Mouse (Mus musculus) heart, embryonic 16.5 days (tissue): ENCODE results near the gene Paqr8. TPM values are rescaled to one million over a fixed set of nuclear protein-coding genes. Genes with fewer than 3 reads are reported as not detected.

Experiments
- ATAC-seq: fragments of 200-750 bp; cut with Nextera tagmentation; replicated peaks from 2 replicates; pipeline ENCODE4 v1.8.0; 2017; ENCODE audit warnings: moderate number of reproducible peaks; ENCODE audit not compliant: insufficient read depth, low FRiP score; ENCODE audit errors: extremely low read depth
- H3K27ac ChIP-seq: fragments of 300-500 bp; sonication (generic); 2 replicates; pipeline ENCODE4 v1.5.1; 2014; ENCODE audit warnings: mild to moderate bottlenecking, low read length, control low read depth, moderate library complexity
- H3K27me3 ChIP-seq: fragments of 300-500 bp; sonication (generic); 2 replicates; pipeline ENCODE4 v1.6.1; 2014; ENCODE audit warnings: low read length, mixed read lengths; ENCODE audit not compliant: control insufficient read depth, insufficient read depth
- H3K36me3 ChIP-seq: fragments of 300-500 bp; sonication (generic); 2 replicates; pipeline ENCODE4 v1.6.1; 2014; ENCODE audit not compliant: control insufficient read depth, insufficient read depth
- H3K4me1 ChIP-seq: fragments of 300-500 bp; sonication (generic); 2 replicates; pipeline ENCODE4 v1.6.1; 2014; ENCODE audit warnings: low read length, mixed read lengths; ENCODE audit not compliant: control insufficient read depth, insufficient read depth
- H3K4me2 ChIP-seq: fragments of 300-500 bp; sonication (generic); 2 replicates; pipeline ENCODE4 v1.6.1; 2014; ENCODE audit warnings: low read depth, mild to moderate bottlenecking, control low read depth, low read length
- H3K4me3 ChIP-seq: fragments of 300-500 bp; sonication (generic); 2 replicates; pipeline ENCODE4 v1.5.1; 2014; ENCODE audit warnings: mild to moderate bottlenecking, control low read depth, low read length
- H3K9ac ChIP-seq: fragments of 300-500 bp; sonication (generic); 2 replicates; pipeline ENCODE4 v1.6.1; 2014; ENCODE audit warnings: low read length, control low read depth
- H3K9me3 ChIP-seq: fragments of 300-500 bp; sonication (generic); replicated peaks from 2 replicates; pipeline ENCODE4 v1.6.1; 2016; ENCODE audit warnings: low read length; ENCODE audit not compliant: control insufficient read depth
- WGBS: fragments of 180-500 bp; shearing (Covaris S2); extraction: QIAGEN DNeasy Blood & Tissue Kit; methylation state at CpG from one replicate; pipeline ENCODE4 v1.1.7; 2014; 5-methylcytosine and 5-hydroxymethylcytosine counted together
- polyA plus RNA-seq: library from polyadenylated mRNA; unstranded; fragments of >200 nt; fragmentation: Nextera tagmentation; extraction: Ambion mirVana; gene quantifications from 2 replicates; pipeline ENCODE4 v1.2.1, GENCODE M21; 2015

Gene Paqr8
- polyA plus RNA-seq, 1 experiment from 2014 or later, result 2.0 TPM

GRCm38 (mm10) chr1:20939046-20939445 lies 48.6 kb downstream of the Paqr8 start:
- no peaks in the 10 kb centered on the region for H3K36me3 ChIP-seq
- no peak for ATAC-seq
- 26% methylated on average over 3 of the region's 3 CpGs for WGBS
- no peak overlapping the region for H3K4me3 ChIP-seq
- H3K9me3 ChIP-seq, result no peaks in the 10 kb centered on the region; the same call in 1 of the 2 replicates
- no peak overlapping the region for H3K9ac ChIP-seq
- H3K4me1 ChIP-seq, result 0 out of 2 replicates have a peak, but pooled peaks cover 5% of the 10 kb centered on the region
- H3K4me2 ChIP-seq, result no peak overlapping the region
- H3K27me3 ChIP-seq, result no peaks in the 10 kb centered on the region
- H3K27ac ChIP-seq, result no peak overlapping the region

DNA sequence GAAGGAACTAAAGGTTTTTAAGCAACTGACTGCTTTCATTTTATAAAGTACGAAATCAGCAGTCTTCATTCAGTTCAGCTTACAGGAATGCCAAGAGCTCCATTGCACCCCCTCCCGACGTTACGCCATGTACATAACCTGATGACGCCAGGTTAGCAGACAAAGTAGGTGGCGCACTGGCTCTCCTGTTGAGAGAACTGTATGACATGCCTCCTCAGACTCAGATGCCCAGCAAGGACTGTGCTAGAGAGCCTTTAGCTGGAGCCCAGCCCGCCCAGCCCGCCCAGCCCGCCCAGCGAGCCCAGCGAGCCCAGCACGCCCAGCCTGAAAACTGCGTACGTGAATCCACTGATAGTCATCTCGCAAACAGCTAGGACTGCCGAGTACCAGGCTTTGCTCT lies 49.7 kb downstream of the Paqr8 start:
- H3K36me3 ChIP-seq, result no peaks in the 10 kb centered on the region
- ATAC-seq, result peak; percentile 64
- WGBS, result 45% methylated on average over 16 of the region's 16 CpGs

DNA sequence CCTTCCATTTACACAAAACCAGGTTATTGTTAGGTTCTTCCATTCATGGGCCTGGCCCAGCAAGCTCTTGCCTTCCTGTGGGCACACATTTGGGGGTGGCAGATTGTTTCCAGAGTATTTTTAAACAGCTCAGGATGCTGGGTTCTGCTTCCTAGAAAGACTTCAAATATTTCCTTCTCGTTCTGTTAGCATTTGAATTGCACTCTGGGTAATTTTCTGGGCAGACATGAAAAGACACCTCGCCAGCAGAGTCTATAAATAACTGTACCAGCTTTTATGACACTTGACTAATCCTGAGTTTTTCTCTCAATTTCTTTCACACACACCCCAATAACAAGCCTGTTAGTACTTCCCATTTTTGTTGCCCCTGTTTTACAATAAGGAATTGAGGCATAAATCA lies 50.9 kb downstream of the Paqr8 start:
- no peak overlapping the region for H3K9ac ChIP-seq
- no peak overlapping the region for H3K27ac ChIP-seq
- no peaks in the 10 kb centered on the region; the same call in 1 of the 2 replicates for H3K9me3 ChIP-seq

More for the DNA sequence above, 49.7 kb downstream of the Paqr8 start:
- H3K27me3 ChIP-seq, result no peaks in the 10 kb centered on the region
- no peak overlapping the region for H3K27ac ChIP-seq
- H3K4me3 ChIP-seq, result peak overlapping the region; percentile 15
- no peak overlapping the region for H3K9ac ChIP-seq
- H3K4me1 ChIP-seq, result no peaks in the 10 kb centered on the region
- peak overlapping the region; percentile 46 for H3K4me2 ChIP-seq
- H3K9me3 ChIP-seq, result no peaks in the 10 kb centered on the region; the same call in 1 of the 2 replicates

GRCm38 (mm10) chr1:20941857-20942256 lies 51.5 kb downstream of the Paqr8 start:
- H3K4me1 ChIP-seq, result no peaks in the 10 kb centered on the region
- no peak overlapping the region for H3K27ac ChIP-seq
- ATAC-seq, result no peak
- WGBS, result 79% methylated on average over 7 of the region's 7 CpGs
- H3K36me3 ChIP-seq, result no peaks in the 10 kb centered on the region
- H3K9me3 ChIP-seq, result no peaks in the 10 kb centered on the region; the same call in 1 of the 2 replicates
- no peaks in the 10 kb centered on the region for H3K27me3 ChIP-seq
- no peak overlapping the region for H3K4me3 ChIP-seq
- no peak overlapping the region for H3K9ac ChIP-seq
- no peak overlapping the region for H3K4me2 ChIP-seq

More for the DNA sequence above, 50.9 kb downstream of the Paqr8 start:
- ATAC-seq, result no peak
- Histone ChIP-seq H3K4me3 (no peak overlapping the region), H3K4me1 (no peaks in the 10 kb centered on the region), H3K36me3 (no peaks in the 10 kb centered on the region), H3K4me2 (no peak overlapping the region), H3K27me3 (no peaks in the 10 kb centered on the region)
- WGBS, result 27% methylated on average over 2 of the region's 2 CpGs

DNA sequence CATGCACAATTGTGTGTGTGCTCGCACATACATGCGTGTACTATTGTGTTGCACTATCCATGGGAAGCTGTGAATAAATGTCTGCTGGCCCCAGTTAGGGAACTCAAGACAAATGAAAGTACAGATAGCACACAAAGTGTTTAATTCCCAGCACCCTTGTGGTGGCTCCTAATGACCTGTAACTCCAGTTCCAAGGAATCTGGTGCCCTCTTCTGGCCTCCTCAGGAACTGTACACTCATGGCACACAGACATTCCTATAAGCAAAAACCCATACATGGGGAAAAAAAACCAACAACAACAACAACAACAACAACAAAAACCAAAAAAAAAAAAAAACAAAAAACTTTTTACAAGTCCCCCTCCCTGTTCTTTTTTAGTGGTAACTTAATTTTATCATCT lies 52.6 kb downstream of the Paqr8 start:
- Histone ChIP-seq H3K4me1 (no peaks in the 10 kb centered on the region), H3K27ac (no peak overlapping the region), H3K4me2 (no peak overlapping the region), H3K4me3 (no peak overlapping the region), H3K9me3 (no peaks in the 10 kb centered on the region; the same call in 1 of the 2 replicates), H3K27me3 (no peaks in the 10 kb centered on the region), H3K9ac (no peak overlapping the region), H3K36me3 (no peaks in the 10 kb centered on the region)
- ATAC-seq, result no peak
- WGBS, result 95% methylated on average over 2 of the region's 2 CpGs

DNA sequence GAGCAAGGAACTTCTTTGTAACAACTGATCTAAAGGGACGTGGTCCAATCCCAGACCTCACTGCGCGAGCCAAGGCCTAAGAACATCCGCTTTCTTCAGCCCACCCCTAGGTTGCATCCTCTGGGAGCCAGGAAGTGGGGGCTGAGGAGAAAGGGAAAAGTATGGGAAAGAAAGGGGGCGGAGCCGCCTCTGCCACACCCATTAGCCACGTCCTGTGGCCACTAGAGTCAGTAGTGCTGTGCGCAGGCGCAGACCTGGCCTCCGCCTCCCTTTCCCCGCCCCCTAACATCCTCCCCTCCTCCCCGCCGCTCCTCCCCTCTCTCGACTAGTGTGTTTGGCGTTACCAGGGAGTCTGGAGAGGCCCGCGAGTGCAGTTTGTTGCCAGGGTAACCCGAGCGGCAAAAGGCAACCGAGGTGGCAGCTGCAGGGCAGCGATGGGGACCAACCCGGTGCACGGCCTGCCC lies 60.9 kb downstream of the Paqr8 start, which contains the start of gene Efhc1:
Gene Efhc1, plus strand, starts transcription at position 327 of the 464 bp plus-strand sequence.
- H3K27me3 ChIP-seq, result no peaks in the 10 kb centered on the region
- no peaks in the 10 kb centered on the region for H3K9me3 ChIP-seq
- peak within 1 kb of the TSS; percentile 64 for H3K4me2 ChIP-seq
- H3K4me1 ChIP-seq, result no peaks in the 10 kb centered on the region
- H3K36me3 ChIP-seq, result no peaks in the 10 kb centered on the region
- H3K4me3 ChIP-seq, result peak within 1 kb of the TSS; percentile 60
- 1% methylated on average over 21 of the region's 23 CpGs for WGBS
- H3K27ac ChIP-seq, result peak within 1 kb of the TSS; percentile 53
- peak; percentile 96 for ATAC-seq
- H3K9ac ChIP-seq, result peak within 1 kb of the TSS; percentile 67

DNA sequence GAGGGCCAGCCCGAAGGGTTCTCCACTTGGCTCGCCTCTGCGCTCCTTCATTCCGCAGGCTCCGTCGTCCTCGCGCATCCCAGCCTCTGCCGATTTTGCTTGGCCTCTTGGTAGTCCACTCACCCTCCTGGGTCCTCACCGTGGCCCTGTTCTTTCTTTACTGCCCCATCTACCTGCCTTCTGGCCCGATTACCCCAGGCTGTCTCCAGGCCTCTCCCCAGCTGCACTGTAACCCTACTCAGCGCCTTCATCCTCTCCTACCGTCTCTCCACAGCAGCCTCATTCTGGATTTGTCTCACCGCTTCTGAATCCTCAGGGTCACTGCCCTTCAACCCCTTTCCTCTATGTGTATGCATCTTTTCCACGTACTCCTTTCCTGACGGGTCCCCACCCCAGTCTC lies 61.4 kb downstream of the Paqr8 start:
- Histone ChIP-seq H3K36me3 (no peaks in the 10 kb centered on the region), H3K9ac (peak overlapping the region; percentile 67), H3K4me2 (peak overlapping the region; percentile 64), H3K4me3 (peak overlapping the region; percentile 60), H3K4me1 (no peaks in the 10 kb centered on the region), H3K9me3 (no peaks in the 10 kb centered on the region), H3K27ac (no peak overlapping the region; the same call in 1 of the 2 replicates), H3K27me3 (no peaks in the 10 kb centered on the region)
- WGBS, result 9% methylated on average over 16 of the region's 16 CpGs
- ATAC-seq, result peak; percentile 7; the same call in 1 of the 2 replicates

- Histone ChIP-seq H3K27ac (no peak overlapping the region), H3K4me1 (no peaks in the 10 kb centered on the region), H3K4me3 (no peak overlapping the region), H3K4me2 (no peak overlapping the region), H3K9ac (no peak overlapping the region), H3K36me3 (no peaks in the 10 kb centered on the region), H3K9me3 (no peaks in the 10 kb centered on the region), H3K27me3 (no peaks in the 10 kb centered on the region)
- ATAC-seq, result no peak
- WGBS, result 58% methylated on average over 3 of the region's 3 CpGs
Measured at GRCm38 (mm10) chr1:20954876-20955275, 64.5 kb downstream of the Paqr8 start.

- Histone ChIP-seq H3K4me3 (no peak overlapping the region), H3K36me3 (no peaks in the 10 kb centered on the region), H3K9me3 (no peaks in the 10 kb centered on the region), H3K4me2 (no peak overlapping the region), H3K27me3 (no peaks in the 10 kb centered on the region), H3K9ac (no peak overlapping the region), H3K4me1 (no peaks in the 10 kb centered on the region), H3K27ac (no peak overlapping the region)
- 77% methylated on average over 2 of the region's 2 CpGs for WGBS
- no peak for ATAC-seq
Measured at GRCm38 (mm10) chr1:20969642-20970041, 79.2 kb downstream of the Paqr8 start.
